Mouse (Mus musculus) MN1 (cell line): ENCODE results near the gene Shisa3.

Experiments
- DNase-seq: peaks from one replicate; pipeline ENCODE4 v3.0.0-alpha.2; 2016; ENCODE audit warnings: low spot score

The Shisa3 gene

GRCm38 (mm10) chr5:67633831-67634268, 26.2 kb downstream of the Shisa3 start:
- no peak for DNase-seq

GRCm38 (mm10) chr5:67634339-67634738, 26.7 kb downstream of the Shisa3 start:
- DNase-seq, result no peak

- DNase-seq, result no peak
Measured at GRCm38 (mm10) chr5:67640596-67641312, 33.1 kb downstream of the Shisa3 start.

- peak; percentile 52 for DNase-seq
Measured at GRCm38 (mm10) chr5:67641406-67642120, 33.9 kb downstream of the Shisa3 start.

- DNase-seq, result no peak
Measured at GRCm38 (mm10) chr5:67643537-67644255, 36.0 kb downstream of the Shisa3 start.

- no peak for DNase-seq
Measured at GRCm38 (mm10) chr5:67646756-67647529, 39.3 kb downstream of the Shisa3 start.

- DNase-seq, result no peak
Measured at GRCm38 (mm10) chr5:67647568-67647967, 39.9 kb downstream of the Shisa3 start.

- DNase-seq, result no peak
Measured at GRCm38 (mm10) chr5:67649156-67649555, 41.5 kb downstream of the Shisa3 start.

GRCm38 (mm10) chr5:67650021-67650420, 42.3 kb downstream of the Shisa3 start:
- no peak for DNase-seq

- DNase-seq, result no peak
Measured at GRCm38 (mm10) chr5:67652468-67652867, 44.8 kb downstream of the Shisa3 start.

- DNase-seq, result no peak
Measured at GRCm38 (mm10) chr5:67653543-67653942, 45.9 kb downstream of the Shisa3 start.

- no peak for DNase-seq
Measured at GRCm38 (mm10) chr5:67654572-67654971, 46.9 kb downstream of the Shisa3 start.

GRCm38 (mm10) chr5:67655696-67656519, 48.2 kb downstream of the Shisa3 start:
- no peak for DNase-seq

GRCm38 (mm10) chr5:67656821-67657259, 49.2 kb downstream of the Shisa3 start:
- DNase-seq, result no peak

- no peak for DNase-seq
Measured at GRCm38 (mm10) chr5:67659864-67660263, 52.2 kb downstream of the Shisa3 start.

GRCm38 (mm10) chr5:67662715-67663114, 55.0 kb downstream of the Shisa3 start:
- no peak for DNase-seq

GRCm38 (mm10) chr5:67669436-67669896, 61.8 kb downstream of the Shisa3 start:
- DNase-seq, result no peak

- no peak for DNase-seq
Measured at GRCm38 (mm10) chr5:67670158-67670557, 62.5 kb downstream of the Shisa3 start.

- no peak for DNase-seq
Measured at GRCm38 (mm10) chr5:67673008-67673407, 65.3 kb downstream of the Shisa3 start.
